Mouse (Mus musculus) left cerebral cortex, adult 11 months (tissue): ENCODE data around the gene Cmah.

Source experiments
- DNase-seq: peaks from one replicate; pipeline ENCODE4 v3.0.0; 2022; ENCODE audit warnings: low spot score

Cmah gene

GRCm38 (mm10) chr13:24484811-24485210 lies 157.6 kb downstream of the Cmah start:
- no peak for DNase-seq

GRCm38 (mm10) chr13:24485964-24486363 lies 158.8 kb downstream of the Cmah start:
- no peak for DNase-seq

GRCm38 (mm10) chr13:24486403-24486802 lies 159.2 kb downstream of the Cmah start:
- no peak for DNase-seq

- no peak for DNase-seq
Observed at GRCm38 (mm10) chr13:24487061-24487460, 159.9 kb downstream of the Cmah start.

- no peak for DNase-seq
Observed at GRCm38 (mm10) chr13:24487546-24487945, 160.3 kb downstream of the Cmah start.

GRCm38 (mm10) chr13:24488526-24489070 lies 161.4 kb downstream of the Cmah start:
- DNase-seq: no peak

GRCm38 (mm10) chr13:24489515-24489914 lies 162.3 kb downstream of the Cmah start:
- DNase-seq: no peak

GRCm38 (mm10) chr13:24490041-24490440 lies 162.8 kb downstream of the Cmah start:
- DNase-seq: no peak

GRCm38 (mm10) chr13:24491101-24491500 lies 163.9 kb downstream of the Cmah start:
- DNase-seq: no peak

GRCm38 (mm10) chr13:24493784-24494183 lies 166.6 kb downstream of the Cmah start:
- no peak for DNase-seq

GRCm38 (mm10) chr13:24496353-24496752 lies 169.1 kb downstream of the Cmah start:
- no peak for DNase-seq

- DNase-seq: no peak
Observed at GRCm38 (mm10) chr13:24497001-24497400, 169.8 kb downstream of the Cmah start.

GRCm38 (mm10) chr13:24498342-24498741 lies 171.1 kb downstream of the Cmah start:
- no peak for DNase-seq

- DNase-seq: no peak
Observed at GRCm38 (mm10) chr13:24499505-24499904, 172.3 kb downstream of the Cmah start.

GRCm38 (mm10) chr13:24501179-24501905 lies 174.1 kb downstream of the Cmah start:
- no peak for DNase-seq

GRCm38 (mm10) chr13:24501919-24502318 lies 174.7 kb downstream of the Cmah start:
- no peak for DNase-seq

- DNase-seq: no peak
Observed at GRCm38 (mm10) chr13:24505812-24506211, 178.6 kb downstream of the Cmah start.

- no peak for DNase-seq
Observed at GRCm38 (mm10) chr13:24507156-24507555, 180.0 kb downstream of the Cmah start.

- no peak for DNase-seq
Observed at GRCm38 (mm10) chr13:24508917-24509316, 181.7 kb downstream of the Cmah start.

GRCm38 (mm10) chr13:24511367-24511766 lies 184.2 kb downstream of the Cmah start:
- DNase-seq: no peak

- DNase-seq: no peak
Observed at GRCm38 (mm10) chr13:24511932-24512520, 184.8 kb downstream of the Cmah start.

GRCm38 (mm10) chr13:24513717-24514116 lies 186.5 kb downstream of the Cmah start:
- DNase-seq: no peak

- DNase-seq: no peak
Observed at GRCm38 (mm10) chr13:24515101-24515675, 188.0 kb downstream of the Cmah start.
